Mouse (Mus musculus): ENCODE measurements around the gene Larp4b. TPM values are rescaled to one million over a fixed set of nuclear protein-coding genes. Genes with fewer than 3 reads are reported as not detected.

Larp4b gene
- polyA plus RNA-seq, 1 experiment from 2014 or later, result 32.1 TPM

DNA sequence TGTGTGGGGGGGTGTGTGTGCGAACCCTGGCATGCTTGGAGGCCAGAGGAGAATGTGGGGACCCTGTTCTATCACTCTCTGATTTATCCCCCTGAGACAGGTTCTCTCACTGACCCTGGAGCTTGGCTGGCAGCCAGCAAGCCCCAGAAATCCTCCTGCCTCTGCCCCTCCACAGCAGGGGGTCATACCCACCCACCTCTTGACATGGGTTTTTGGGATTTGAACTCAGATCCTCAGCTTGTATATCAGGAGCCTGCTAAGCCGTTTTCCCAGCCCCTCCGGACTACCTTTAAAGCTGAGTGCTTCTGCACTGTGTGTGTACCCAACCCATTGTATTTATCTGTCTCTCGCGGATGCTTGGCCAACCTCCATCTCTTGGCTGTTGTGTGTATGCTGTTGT is 95.8 kb downstream of the Larp4b start:
- Histone ChIP-seq H3K4me1 (peaks cover 9% of the 10 kb centered on the region), H3K9me3 (no peaks in the 10 kb centered on the region), H3K27ac (no peak overlapping the region), H3K4me3 (no peak overlapping the region), H3K36me3 (no peaks in the 10 kb centered on the region), H3K27me3 (ENCODE audit: insufficient read depth, poor library complexity, severe bottlenecking) (no peaks in the 10 kb centered on the region)
- no peak for DNase-seq (ENCODE audit: low spot score)
- 84% methylated on average over 5 of the region's 5 CpGs for WGBS

DNA sequence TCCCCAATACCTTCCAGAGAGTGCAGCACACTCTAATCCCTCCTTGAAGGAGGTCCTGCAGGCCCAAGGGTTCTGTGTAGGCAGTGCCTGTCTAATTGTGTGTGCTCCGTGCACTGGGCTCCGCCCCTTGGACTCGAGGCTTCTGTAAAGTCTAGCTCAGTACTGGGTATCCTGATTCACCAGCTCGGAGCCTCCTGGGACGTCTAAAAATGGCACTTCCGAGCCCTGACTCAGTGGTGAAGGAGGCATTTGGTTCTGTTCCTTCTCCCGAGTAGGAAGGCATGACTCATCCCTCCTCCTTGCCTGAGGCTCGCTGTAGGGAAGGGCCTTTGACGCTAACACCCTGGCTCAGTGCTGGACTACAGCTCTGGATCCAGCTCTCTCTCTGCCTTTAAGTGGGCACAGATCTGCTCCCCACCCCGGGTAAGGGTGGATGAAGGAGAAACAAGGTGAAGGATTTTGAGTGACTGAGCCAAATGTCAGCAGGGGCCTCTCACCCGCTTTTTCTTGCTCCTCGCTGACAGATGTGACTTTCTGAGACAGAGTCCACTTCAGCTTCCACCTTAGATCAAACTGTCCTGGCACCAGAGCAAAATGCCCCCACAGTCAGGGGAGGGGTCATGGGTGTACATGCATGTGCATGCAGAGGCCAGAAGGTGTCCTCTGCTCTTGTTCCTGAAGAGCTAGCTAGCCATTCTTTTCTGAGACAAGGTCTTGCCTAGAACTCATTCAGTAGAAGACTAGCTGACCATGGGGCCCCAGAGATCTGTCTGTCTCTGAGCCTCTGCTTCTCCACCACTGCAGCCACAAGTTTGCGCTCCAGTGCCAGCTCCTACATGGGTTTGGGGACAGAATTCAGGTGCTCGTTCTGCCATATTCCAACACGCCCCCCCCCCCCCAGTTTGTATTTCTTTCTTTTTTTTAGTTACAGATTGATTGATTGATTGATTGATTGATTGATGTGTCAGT is 97.8 kb downstream of the Larp4b start:
- peak overlapping the region; percentile 36 for H3K4me3 ChIP-seq
- H3K27me3 ChIP-seq (ENCODE audit: insufficient read depth, poor library complexity, severe bottlenecking), result no peaks in the 10 kb centered on the region
- WGBS, result 35% methylated on average over 15 of the region's 15 CpGs
- peak overlapping the region; percentile 42; the same call in 1 of the 2 replicates for H3K27ac ChIP-seq
- H3K36me3 ChIP-seq, result no peaks in the 10 kb centered on the region
- DNase-seq (ENCODE audit: low spot score), result no peak
- peaks cover 9% of the 10 kb centered on the region for H3K4me1 ChIP-seq
- H3K9me3 ChIP-seq, result no peaks in the 10 kb centered on the region

DNA sequence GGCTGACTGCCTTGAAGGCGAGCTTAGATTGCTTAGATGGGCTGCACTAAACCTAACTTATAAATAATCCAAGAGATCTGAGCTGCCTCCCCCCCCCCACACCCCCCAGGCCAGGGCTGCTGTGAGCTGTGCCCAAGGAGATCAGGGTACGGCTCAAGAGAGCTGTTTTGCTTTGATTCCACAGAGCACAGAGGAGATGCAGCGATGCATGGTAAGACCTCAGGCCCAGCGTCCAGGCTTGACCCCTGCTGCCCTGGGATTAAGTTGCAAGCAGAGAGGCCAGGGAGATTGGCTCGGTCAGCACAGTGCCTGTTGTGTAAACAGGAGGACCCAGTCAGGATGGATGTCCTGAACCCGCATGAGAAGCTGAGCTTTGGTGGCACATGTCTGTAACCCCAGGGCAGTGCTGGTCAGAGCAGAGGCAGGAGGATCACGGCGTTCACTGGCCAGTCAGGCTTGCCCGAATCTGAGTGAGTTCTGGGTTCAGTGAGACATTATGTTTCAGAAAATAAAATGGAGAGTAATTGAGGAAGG is 99.2 kb downstream of the Larp4b start:
- WGBS, result 54% methylated on average over 9 of the region's 9 CpGs
- peak; percentile 58 for DNase-seq (ENCODE audit: low spot score)
- Histone ChIP-seq H3K27me3 (ENCODE audit: insufficient read depth, poor library complexity, severe bottlenecking) (no peaks in the 10 kb centered on the region), H3K4me3 (no peak overlapping the region), H3K27ac (no peak overlapping the region), H3K9me3 (no peaks in the 10 kb centered on the region), H3K4me1 (peaks cover 9% of the 10 kb centered on the region), H3K36me3 (no peaks in the 10 kb centered on the region)

DNA sequence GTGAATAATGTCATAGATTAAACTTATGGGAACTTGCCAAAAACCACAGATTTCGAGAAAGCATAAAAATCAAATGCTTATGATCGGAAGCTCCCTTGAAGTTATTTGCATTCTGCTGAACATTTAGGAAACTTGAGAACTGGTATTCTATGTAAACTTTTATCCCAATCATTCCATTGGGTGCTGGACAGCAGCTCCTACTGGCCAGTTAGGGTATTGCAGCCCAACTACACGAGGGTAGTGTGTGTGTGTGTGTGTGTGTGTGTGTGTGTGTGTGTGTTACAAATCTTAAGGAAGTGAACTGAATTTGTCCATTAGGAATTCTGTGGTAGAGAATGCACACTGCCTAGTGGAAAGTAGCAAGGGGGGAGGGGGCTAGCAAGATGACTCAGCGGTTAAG is 101.0 kb downstream of the Larp4b start:
- no peak overlapping the region for H3K27ac ChIP-seq
- H3K4me3 ChIP-seq, result no peak overlapping the region
- H3K36me3 ChIP-seq, result no peaks in the 10 kb centered on the region
- H3K4me1 ChIP-seq, result peaks cover 16% of the 10 kb centered on the region
- no peaks in the 10 kb centered on the region for H3K9me3 ChIP-seq
- WGBS, result 86% methylated on average over 4 of the region's 4 CpGs
- peak; percentile 67 for DNase-seq (ENCODE audit: low spot score)
- no peaks in the 10 kb centered on the region for H3K27me3 ChIP-seq (ENCODE audit: insufficient read depth, poor library complexity, severe bottlenecking)

DNA sequence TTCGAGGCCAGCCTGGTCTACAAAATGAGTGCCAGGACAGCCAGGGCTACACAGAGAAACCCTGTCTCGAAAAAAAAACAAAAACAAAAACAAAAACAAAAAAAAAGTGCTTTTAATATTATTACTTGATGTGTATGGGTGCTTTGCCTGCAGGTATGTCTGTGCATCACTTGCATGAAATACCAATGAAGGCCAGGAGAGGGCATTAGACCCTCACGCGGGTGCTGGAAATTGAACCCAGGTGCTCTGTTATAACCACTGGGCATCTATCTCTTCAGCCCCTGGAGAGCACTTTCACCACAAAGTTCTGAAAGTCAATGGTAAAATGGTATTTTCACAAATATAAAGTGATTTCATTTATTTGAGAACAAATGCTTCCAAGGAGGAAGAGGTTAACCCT is 101.9 kb downstream of the Larp4b start:
- H3K4me3 ChIP-seq, result no peak overlapping the region
- no peaks in the 10 kb centered on the region for H3K36me3 ChIP-seq
- H3K4me1 ChIP-seq, result peaks cover 16% of the 10 kb centered on the region
- peak; percentile 41 for DNase-seq (ENCODE audit: low spot score)
- WGBS, result 58% methylated on average over 4 of the region's 4 CpGs
- no peaks in the 10 kb centered on the region for H3K9me3 ChIP-seq
- H3K27ac ChIP-seq, result no peak overlapping the region
- no peaks in the 10 kb centered on the region for H3K27me3 ChIP-seq (ENCODE audit: insufficient read depth, poor library complexity, severe bottlenecking)

DNA sequence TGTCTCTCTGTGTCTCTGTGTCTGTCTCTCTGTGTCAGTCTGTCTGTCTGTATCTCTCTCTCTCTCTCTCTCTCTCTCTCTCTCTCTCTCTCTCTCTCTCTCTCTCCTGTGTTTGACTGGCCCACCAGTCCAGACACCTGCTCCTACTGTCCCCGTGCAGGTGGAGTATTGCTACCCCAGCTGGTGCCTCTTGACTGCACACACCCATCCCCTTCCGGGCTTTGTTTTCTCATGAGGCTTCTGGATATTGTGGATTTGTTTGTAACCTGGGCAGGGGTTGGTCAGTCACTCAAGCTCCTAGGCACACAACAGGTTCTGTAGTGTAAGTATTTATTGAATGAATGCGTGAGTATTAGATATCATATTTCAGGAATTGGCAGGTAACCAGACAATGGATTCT is 104.4 kb downstream of the Larp4b start:
- no peak overlapping the region for H3K27ac ChIP-seq
- peaks cover 7% of the 10 kb centered on the region; the same call in 1 of the 2 replicates for H3K4me1 ChIP-seq
- no peaks in the 10 kb centered on the region for H3K9me3 ChIP-seq
- WGBS, result 82% methylated on average over 3 of the region's 3 CpGs
- no peak for DNase-seq (ENCODE audit: low spot score)
- no peaks in the 10 kb centered on the region for H3K27me3 ChIP-seq (ENCODE audit: insufficient read depth, poor library complexity, severe bottlenecking)
- no peak overlapping the region for H3K4me3 ChIP-seq
- H3K36me3 ChIP-seq, result no peaks in the 10 kb centered on the region

DNA sequence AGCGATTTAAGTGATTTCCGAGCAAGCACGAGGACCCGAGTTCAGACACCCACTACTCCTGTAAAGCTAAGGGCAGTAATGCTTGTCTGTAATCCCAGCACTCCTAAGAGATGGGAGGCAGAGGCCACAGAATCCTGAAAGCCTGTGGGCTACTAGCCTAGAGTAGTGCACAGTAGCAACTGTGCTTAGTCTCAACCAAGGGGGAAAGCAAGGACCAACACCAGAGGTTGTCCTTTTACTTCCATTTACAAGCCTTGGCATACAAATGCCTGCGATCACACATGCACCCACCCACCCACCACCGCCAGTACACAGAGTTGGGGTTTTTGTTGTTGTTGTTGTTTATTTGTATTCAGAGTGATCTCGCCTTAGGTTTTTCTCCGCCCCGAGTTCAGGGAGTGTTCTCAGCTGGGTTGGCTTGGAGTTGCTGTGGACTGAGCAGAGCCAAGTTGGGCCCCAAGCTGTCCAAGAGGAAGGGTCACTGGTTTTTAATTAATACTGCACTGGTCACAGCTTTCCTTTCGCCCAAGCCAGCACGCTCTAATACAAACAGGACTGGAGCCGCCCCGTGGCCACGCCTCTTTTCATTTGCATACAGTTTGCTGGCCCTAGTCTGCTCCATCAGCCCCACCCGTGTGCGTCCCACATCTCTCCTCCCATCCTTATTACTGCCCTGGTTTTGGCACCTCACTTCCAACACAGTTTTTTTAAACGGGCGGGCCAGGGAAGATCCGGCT is 105.2 kb downstream of the Larp4b start:
- no peak for DNase-seq (ENCODE audit: low spot score)
- Histone ChIP-seq H3K9me3 (no peaks in the 10 kb centered on the region), H3K27me3 (ENCODE audit: insufficient read depth, poor library complexity, severe bottlenecking) (no peaks in the 10 kb centered on the region), H3K4me1 (peaks cover 7% of the 10 kb centered on the region; the same call in 1 of the 2 replicates), H3K4me3 (peak overlapping the region; percentile 44), H3K36me3 (no peaks in the 10 kb centered on the region), H3K27ac (no peak overlapping the region)
- WGBS, result 35% methylated on average over 19 of the region's 19 CpGs

DNA sequence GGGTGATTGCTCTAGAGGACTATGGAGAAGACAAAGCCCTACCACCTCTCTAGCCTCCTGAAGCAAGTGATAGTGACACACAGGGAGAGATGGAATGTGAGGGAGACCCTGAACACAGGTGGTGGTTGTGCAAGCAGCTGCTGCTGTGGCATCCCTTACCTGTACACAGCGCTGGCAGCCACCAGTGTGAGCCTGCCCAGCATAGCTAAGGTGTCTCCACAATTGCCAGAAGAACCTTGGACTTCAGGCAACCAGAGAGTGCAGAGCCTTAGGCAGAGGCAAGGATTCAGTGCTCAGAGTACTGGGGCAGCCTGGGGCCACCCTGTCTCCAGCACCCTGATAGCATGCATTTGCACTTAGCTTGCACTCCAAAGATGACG is 105.8 kb downstream of the Larp4b start:
- WGBS, result 31% methylated on average over 2 of the region's 2 CpGs
- Histone ChIP-seq H3K4me1 (peaks cover 7% of the 10 kb centered on the region; the same call in 1 of the 2 replicates), H3K9me3 (no peaks in the 10 kb centered on the region), H3K36me3 (no peaks in the 10 kb centered on the region), H3K4me3 (peak overlapping the region; percentile 44), H3K27me3 (ENCODE audit: insufficient read depth, poor library complexity, severe bottlenecking) (no peaks in the 10 kb centered on the region), H3K27ac (no peak overlapping the region)
- DNase-seq (ENCODE audit: low spot score), result no peak

DNA sequence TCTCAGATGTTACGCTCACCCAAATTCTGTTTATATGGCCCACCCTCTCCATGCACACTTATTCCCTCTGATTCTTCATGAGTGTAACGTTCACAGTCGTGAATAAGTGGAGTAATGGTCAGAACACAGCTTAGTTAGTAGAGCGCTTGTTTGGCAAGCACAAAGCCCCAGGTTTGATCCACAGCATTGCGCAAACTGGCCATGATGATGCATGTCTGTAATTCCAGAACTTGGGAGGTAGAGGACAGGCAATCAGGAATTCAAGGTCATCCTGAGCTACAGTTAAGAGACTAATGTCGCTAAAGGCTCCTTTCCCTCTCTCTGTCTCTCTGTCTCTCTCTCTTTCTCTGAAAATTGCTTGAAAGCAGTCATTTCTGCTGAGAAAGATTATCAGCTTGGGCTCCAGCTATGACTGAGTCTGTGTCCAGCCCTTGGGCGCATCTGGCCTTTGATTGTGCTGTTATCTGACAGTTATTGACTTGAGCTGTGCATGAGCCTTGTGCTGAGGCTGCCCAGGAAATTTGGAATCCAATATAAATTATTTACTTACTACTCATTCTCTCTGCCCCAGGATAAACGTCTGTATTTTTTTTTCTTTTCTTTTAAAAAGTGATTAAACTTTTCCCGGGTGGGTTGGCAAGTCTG is 129.2 kb downstream of the Larp4b start:
- WGBS, result 74% methylated on average over 9 of the region's 9 CpGs
- DNase-seq (ENCODE audit: low spot score), result no peak
- no peaks in the 10 kb centered on the region for H3K27me3 ChIP-seq (ENCODE audit: insufficient read depth, poor library complexity, severe bottlenecking)
- H3K27ac ChIP-seq, result no peak overlapping the region
- H3K4me1 ChIP-seq, result no peaks in the 10 kb centered on the region
- H3K9me3 ChIP-seq, result no peaks in the 10 kb centered on the region
- H3K4me3 ChIP-seq, result peak overlapping the region; percentile 22; the same call in 1 of the 2 replicates
- no peaks in the 10 kb centered on the region for H3K36me3 ChIP-seq

Other genes starting within 250 kb of the Larp4b start
- 20.2 and 21.4 TPM in 2 replicates for gene Wdr37, start 222.0 kb upstream of the Larp4b start, polyA plus RNA-seq (2016; fragmentation: Nextera tagmentation; extraction: Ambion mirVana)
- gene Idi1, start 208.4 kb upstream of the Larp4b start, polyA plus RNA-seq (2016; fragmentation: Nextera tagmentation; extraction: Ambion mirVana), result 76.6 and 85.3 TPM in 2 replicates
- not detected in 2 replicates for gene Gm9745, start 145.7 kb upstream of the Larp4b start, polyA plus RNA-seq (2016; fragmentation: Nextera tagmentation; extraction: Ambion mirVana)
- not detected in 2 replicates for gene Idi2, start 141.0 kb upstream of the Larp4b start, polyA plus RNA-seq (2016; fragmentation: Nextera tagmentation; extraction: Ambion mirVana)
- gene Gtpbp4, start 97.8 kb upstream of the Larp4b start, polyA plus RNA-seq (2016; fragmentation: Nextera tagmentation; extraction: Ambion mirVana), result 65.5 and 87.9 TPM in 2 replicates
- 3.9 and 4.9 TPM in 2 replicates for gene Dip2c, start 182.6 kb downstream of the Larp4b start, polyA plus RNA-seq (2016; fragmentation: Nextera tagmentation; extraction: Ambion mirVana)